Mouse (Mus musculus) bone marrow, adult 2 months (tissue): Measurements from ENCODE around the gene Ppil6.
"Not testable (repeated sequence)": the region's sequence is repeated elsewhere in the genome, so short reads cannot be mapped to it uniquely, and the experiment has no call there.

Experiments
- CTCF ChIP-seq: fragments of 200-500 bp; IDR thresholded peaks from 2 replicates; pipeline ENCODE4 v1.5.1; 2011; ENCODE audit warnings: low read length, control low read depth; ENCODE audit not compliant: control insufficient read depth, insufficient read depth
- POLR2A ChIP-seq: fragments of 200-500 bp; IDR thresholded peaks from 2 replicates; pipeline ENCODE4 v1.6.1; 2011; ENCODE audit warnings: low read depth, mild to moderate bottlenecking, control low read depth, low read length, borderline replicate concordance; ENCODE audit not compliant: control insufficient read depth

DNA sequence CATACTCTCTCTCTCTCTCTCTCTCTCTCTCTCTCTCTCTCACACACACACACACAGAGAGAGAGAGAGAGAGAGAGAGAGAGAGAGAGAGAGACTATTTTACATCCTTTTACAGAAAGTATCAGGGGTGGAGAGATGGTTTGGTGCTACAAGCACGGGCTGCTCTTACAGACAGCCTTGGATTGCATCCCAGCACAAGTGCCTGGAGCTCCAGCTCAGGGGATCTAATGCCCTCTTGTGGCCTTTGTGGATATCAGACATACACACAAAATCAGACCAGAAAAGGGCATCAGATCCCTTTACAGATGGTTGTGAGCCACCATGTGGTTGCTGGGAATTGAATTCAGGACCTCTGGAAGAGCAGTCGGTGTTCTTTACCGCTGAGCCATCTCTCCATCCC lies 15.2 kb downstream of the Ppil6 start:
- not testable (repeated sequence) for TF ChIP-seq POLR2A
- TF ChIP-seq CTCF = peak; percentile 76
